Mouse (Mus musculus): ENCODE data around the gene Olfr308. TPM values are rescaled to one million over a fixed set of nuclear protein-coding genes. Genes with fewer than 3 reads are reported as not detected.

Olfr308 gene
- not detected in 2 replicates for polyA plus RNA-seq (2012; rRNA removed)

DNA sequence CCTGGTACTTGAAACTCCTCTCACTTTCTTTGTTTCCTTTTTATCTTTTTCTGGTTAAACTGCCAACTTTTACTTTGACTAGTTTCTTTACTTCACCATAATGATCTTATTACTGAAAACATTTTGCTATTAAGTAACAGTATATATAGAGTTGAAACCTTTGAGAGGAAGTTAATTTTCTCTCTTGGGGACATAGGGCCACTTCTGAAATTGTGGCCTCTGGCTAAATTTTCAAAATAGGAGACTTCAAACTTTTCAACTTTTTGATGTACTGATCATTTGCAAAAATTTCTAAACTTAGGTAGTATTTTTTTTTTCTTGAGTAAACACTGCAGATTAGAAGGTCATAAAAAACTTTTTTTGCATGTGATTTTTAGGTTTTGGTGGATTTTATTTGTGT is at the start of gene Olfr308:
Gene Olfr308 (minus strand): TSS at position 101 of the 400 bp plus-strand sequence.

DNA sequence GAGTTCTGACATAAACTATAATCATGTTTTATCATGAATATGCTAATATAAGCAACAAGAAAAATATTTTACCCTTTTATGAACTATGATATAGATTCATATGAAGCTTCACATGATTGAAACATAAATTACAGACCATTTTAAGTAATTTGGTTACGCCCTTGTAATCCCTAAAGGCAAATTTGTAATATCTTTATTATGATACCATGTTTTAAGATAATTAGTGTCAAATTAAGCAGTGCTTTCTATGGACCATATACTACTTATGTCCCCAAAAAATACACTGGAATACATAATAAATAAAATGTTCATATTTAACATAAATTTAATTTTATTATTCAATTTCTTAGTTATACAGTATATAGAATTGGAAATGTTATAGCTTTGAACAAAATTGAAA is 41.4 kb upstream of the Olfr308 start, which contains the start of gene Olfr305:
Gene Olfr305 (minus strand): TSS at position 101 of the 400 bp plus-strand sequence.

DNA sequence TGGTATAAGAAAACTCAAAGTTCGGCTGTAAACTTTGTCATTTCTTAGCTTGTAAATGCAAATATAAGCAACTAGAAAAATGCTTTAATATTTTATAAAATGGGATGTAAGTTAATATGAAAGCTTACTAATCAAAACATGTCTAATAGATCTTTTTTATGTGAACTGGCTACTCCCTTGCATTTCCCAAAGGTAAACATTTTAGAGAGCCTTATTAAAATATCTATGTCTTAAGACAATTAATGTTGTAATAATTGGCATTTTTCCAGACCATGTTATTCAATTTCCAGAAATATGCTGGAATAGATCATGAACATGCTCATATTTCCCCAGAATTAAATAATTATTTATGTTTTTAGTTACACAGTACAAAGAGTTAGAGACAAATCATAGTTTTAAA is 12.1 kb upstream of the Olfr308 start, which contains the start of gene Olfr307:
Gene Olfr307 (minus strand): TSS at position 101 of the 400 bp plus-strand sequence.

DNA sequence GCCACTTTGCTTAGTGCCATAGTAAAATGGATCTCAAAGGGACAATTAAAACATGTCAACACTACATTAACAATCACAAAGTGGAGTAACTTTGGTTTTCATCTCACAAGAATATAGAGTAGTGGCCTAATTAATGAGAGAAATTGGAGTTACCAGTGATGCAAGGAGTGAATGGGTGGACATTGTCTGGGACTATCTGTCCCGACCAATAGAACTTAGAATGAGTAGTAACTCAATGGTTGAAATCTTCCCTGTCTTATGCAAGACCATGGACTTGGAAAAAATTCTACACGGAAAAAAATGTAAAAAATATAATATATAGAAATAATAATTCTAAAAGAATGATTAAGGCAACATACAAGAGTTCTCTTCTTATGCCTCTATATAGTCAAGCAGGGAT is 11.8 kb downstream of the Olfr308 start, which contains the start of gene Olfr309:
Gene Olfr309 (minus strand): TSS at position 101 of the 400 bp plus-strand sequence.

DNA sequence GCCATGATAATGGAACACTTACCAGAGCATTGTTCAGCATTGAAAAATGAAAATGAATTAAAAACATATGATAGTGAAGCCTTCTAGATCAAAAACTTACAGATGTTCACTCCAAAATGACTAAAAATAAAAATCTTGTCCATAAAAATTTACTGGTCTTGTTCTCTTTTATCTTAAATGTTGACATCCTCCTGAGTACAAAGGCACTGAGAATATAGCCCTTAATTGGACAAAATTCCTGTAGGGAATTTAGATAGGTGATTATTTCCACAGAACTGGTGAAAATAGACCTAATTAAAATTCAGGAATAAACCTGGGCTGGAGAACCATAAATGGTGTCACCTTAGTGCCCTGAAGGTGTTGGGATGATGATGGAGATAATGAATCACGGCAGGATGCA is 48.4 kb downstream of the Olfr308 start, which contains the start of gene Olfr310:
Gene Olfr310 (minus strand): TSS at position 101 of the 400 bp plus-strand sequence.

Other genes with a start within 250 kb of the Olfr308 start
- not detected in 2 replicates for gene Vmn2r75, start 153.9 kb downstream of the Olfr308 start, polyA plus RNA-seq (2012; rRNA removed)
- gene Vmn2r76, start 79.3 kb downstream of the Olfr308 start, polyA plus RNA-seq (2012; rRNA removed) = not detected in 2 replicates
- not detected in 2 replicates for gene Olfr310, start 48.5 kb downstream of the Olfr308 start, polyA plus RNA-seq (2012; rRNA removed)
- gene Olfr309, start 11.9 kb downstream of the Olfr308 start, polyA plus RNA-seq (2012; rRNA removed) = not detected in 2 replicates
- not detected in 2 replicates for gene Olfr307, start 12.0 kb upstream of the Olfr308 start, polyA plus RNA-seq (2012; rRNA removed)
- not detected in 2 replicates for gene Olfr305, start 41.3 kb upstream of the Olfr308 start, polyA plus RNA-seq (2012; rRNA removed)
- gene Olfr304, start 61.0 kb upstream of the Olfr308 start, polyA plus RNA-seq (2012; rRNA removed) = not detected in 2 replicates
- gene Olfr303, start 72.2 kb upstream of the Olfr308 start, polyA plus RNA-seq (2012; rRNA removed) = not detected in 2 replicates
- gene Olfr301, start 78.2 kb upstream of the Olfr308 start, polyA plus RNA-seq (2012; rRNA removed) = not detected in 2 replicates
- not detected in 2 replicates for gene Olfr299, start 134.3 kb upstream of the Olfr308 start, polyA plus RNA-seq (2012; rRNA removed)
- gene Olfr298, start 166.9 kb upstream of the Olfr308 start, polyA plus RNA-seq (2012; rRNA removed) = not detected in 2 replicates
- not detected in 2 replicates for gene Olfr297, start 194.3 kb upstream of the Olfr308 start, polyA plus RNA-seq (2012; rRNA removed)